Mouse (Mus musculus): ENCODE results near the gene Neurl2.

Neurl2 gene

GRCm38 (mm10) chr2:164803201-164803920 is 29.9 kb downstream of the Neurl2 start:
- TF ChIP-seq GATA4 (IDR thresholded peaks at IDR 0.05; ENCODE audit: insufficient replicate concordance, low read length) = peak; percentile 30; the same call in 1 of the 2 replicates

GRCm38 (mm10) chr2:164800252-164801004 is 32.8 kb downstream of the Neurl2 start:
- TF ChIP-seq GATA4 (IDR thresholded peaks at IDR 0.05; ENCODE audit: insufficient replicate concordance, low read length) = no peak

- no peak for TF ChIP-seq GATA4 (IDR thresholded peaks at IDR 0.05; ENCODE audit: insufficient replicate concordance, low read length)
Measured at GRCm38 (mm10) chr2:164795868-164796267, 37.4 kb downstream of the Neurl2 start.

GRCm38 (mm10) chr2:164794293-164794692 is 39.0 kb downstream of the Neurl2 start:
- TF ChIP-seq GATA4 (IDR thresholded peaks at IDR 0.05; ENCODE audit: insufficient replicate concordance, low read length) = peak; percentile 33; the same call in 1 of the 2 replicates

GRCm38 (mm10) chr2:164793772-164794171 is 39.5 kb downstream of the Neurl2 start:
- no peak for TF ChIP-seq GATA4 (IDR thresholded peaks at IDR 0.05; ENCODE audit: insufficient replicate concordance, low read length)

- TF ChIP-seq GATA4 (IDR thresholded peaks at IDR 0.05; ENCODE audit: insufficient replicate concordance, low read length) = no peak
Measured at GRCm38 (mm10) chr2:164793236-164793635, 40.0 kb downstream of the Neurl2 start.

GRCm38 (mm10) chr2:164792400-164793190 is 40.7 kb downstream of the Neurl2 start:
- no peak for TF ChIP-seq GATA4 (IDR thresholded peaks at IDR 0.05; ENCODE audit: insufficient replicate concordance, low read length)

- TF ChIP-seq GATA4 (IDR thresholded peaks at IDR 0.05; ENCODE audit: insufficient replicate concordance, low read length) = no peak
Measured at GRCm38 (mm10) chr2:164791841-164792261, 41.4 kb downstream of the Neurl2 start.

- TF ChIP-seq GATA4 (IDR thresholded peaks at IDR 0.05; ENCODE audit: insufficient replicate concordance, low read length) = no peak
Measured at GRCm38 (mm10) chr2:164790451-164790850, 42.8 kb downstream of the Neurl2 start.

GRCm38 (mm10) chr2:164788411-164788810 is 44.8 kb downstream of the Neurl2 start:
- TF ChIP-seq GATA4 (IDR thresholded peaks at IDR 0.05; ENCODE audit: insufficient replicate concordance, low read length) = no peak

GRCm38 (mm10) chr2:164787779-164788178 is 45.5 kb downstream of the Neurl2 start:
- no peak for TF ChIP-seq GATA4 (IDR thresholded peaks at IDR 0.05; ENCODE audit: insufficient replicate concordance, low read length)

GRCm38 (mm10) chr2:164787032-164787431 is 46.2 kb downstream of the Neurl2 start:
- no peak for TF ChIP-seq GATA4 (IDR thresholded peaks at IDR 0.05; ENCODE audit: insufficient replicate concordance, low read length)

GRCm38 (mm10) chr2:164786388-164786885 is 46.8 kb downstream of the Neurl2 start:
- no peak for TF ChIP-seq GATA4 (IDR thresholded peaks at IDR 0.05; ENCODE audit: insufficient replicate concordance, low read length)

GRCm38 (mm10) chr2:164785481-164786387 is 47.5 kb downstream of the Neurl2 start, which contains the start of gene Snx21:
Gene Snx21, plus strand, starts transcription at chr2:164785823.
- peak; percentile 21; the same call in 1 of the 2 replicates for TF ChIP-seq GATA4 (IDR thresholded peaks at IDR 0.05; ENCODE audit: insufficient replicate concordance, low read length)

Data from liver, adult (tissue).